Mouse (Mus musculus) natural killer cell, adult 2 months (primary cell): Measurements from ENCODE around the gene Lsm3.

Source experiments
- DNase-seq, 2 experiments: peaks; one replicate each; pipeline ENCODE4 v3.0.0; 2022; ENCODE audit warnings: low spot score in 2 of 2

The Lsm3 gene

GRCm38 (mm10) chr6:91552693-91553092 is 37.0 kb downstream of the Lsm3 start:
- no peak for DNase-seq

- DNase-seq = no peak
Measured at GRCm38 (mm10) chr6:91558565-91558964, 42.8 kb downstream of the Lsm3 start.

- no peak for DNase-seq
Measured at GRCm38 (mm10) chr6:91559371-91559770, 43.6 kb downstream of the Lsm3 start.

- DNase-seq = no peak
Measured at GRCm38 (mm10) chr6:91560186-91560585, 44.5 kb downstream of the Lsm3 start.

GRCm38 (mm10) chr6:91563031-91563430 is 47.3 kb downstream of the Lsm3 start:
- DNase-seq = no peak

GRCm38 (mm10) chr6:91566407-91566806 is 50.7 kb downstream of the Lsm3 start:
- no peak for DNase-seq
